Mouse (Mus musculus) intestine, embryonic 14.5 days (tissue): Measurements from ENCODE around the gene Cacnb1. TPM values are rescaled to one million over a fixed set of nuclear protein-coding genes. Genes with fewer than 3 reads are reported as not detected.

Experiments
- ATAC-seq: fragments of 200-750 bp; cut with Nextera tagmentation; replicated peaks from 2 replicates; pipeline ENCODE4 v1.8.0; 2017; ENCODE audit warnings: low read depth, moderate number of reproducible peaks, moderate TSS enrichment, moderate library complexity; ENCODE audit not compliant: low FRiP score, low TSS enrichment
- DNase-seq: peaks from one replicate; pipeline ENCODE4 v3.0.0-alpha.2; 2018; ENCODE audit warnings: low spot score
- H3K27ac ChIP-seq: fragments of 300-500 bp; sonication (generic); 2 replicates; pipeline ENCODE4 v1.5.1; 2014; ENCODE audit warnings: low read depth, mild to moderate bottlenecking, control low read depth
- H3K27me3 ChIP-seq: fragments of 300-500 bp; sonication (generic); replicated peaks from 2 replicates; pipeline ENCODE4 v1.6.1; 2014; ENCODE audit warnings: low read length, control low read depth; ENCODE audit not compliant: control insufficient read depth, insufficient read depth
- H3K36me3 ChIP-seq: fragments of 300-500 bp; sonication (generic); 2 replicates; pipeline ENCODE4 v1.6.1; 2014; ENCODE audit warnings: low read length, control low read depth; ENCODE audit not compliant: control insufficient read depth, insufficient read depth
- H3K4me1 ChIP-seq: fragments of 300-500 bp; sonication (generic); replicated peaks from 2 replicates; pipeline ENCODE4 v1.6.1; 2014; ENCODE audit warnings: low read length, control low read depth, mixed read lengths; ENCODE audit not compliant: control insufficient read depth, insufficient read depth
- H3K4me2 ChIP-seq: fragments of 300-500 bp; sonication (generic); 2 replicates; pipeline ENCODE4 v1.6.1; 2014; ENCODE audit warnings: low read length
- H3K4me3 ChIP-seq: fragments of 300-500 bp; sonication (generic); 2 replicates; pipeline ENCODE4 v1.5.1; 2014; ENCODE audit warnings: low read depth, low read length, control low read depth, mixed read lengths
- H3K9ac ChIP-seq: fragments of 300-500 bp; sonication (generic); 2 replicates; pipeline ENCODE4 v1.6.1; 2014; ENCODE audit warnings: mild to moderate bottlenecking, low read length
- H3K9me3 ChIP-seq: fragments of 300-500 bp; sonication (generic); 2 replicates; pipeline ENCODE4 v1.6.1; 2016; ENCODE audit warnings: low read length, control low read depth; ENCODE audit not compliant: control insufficient read depth
- WGBS: fragments of 180-500 bp; shearing (Covaris S2); extraction: QIAGEN DNeasy Blood & Tissue Kit; methylation state at CpG from one replicate; pipeline ENCODE4 v1.1.7; 2014; 5-methylcytosine and 5-hydroxymethylcytosine counted together
- polyA plus RNA-seq: library from polyadenylated mRNA; unstranded; fragments of >200 nt; fragmentation: Nextera tagmentation; extraction: Ambion mirVana; gene quantifications from 2 replicates; pipeline ENCODE4 v1.2.1, GENCODE M21; 2014

Cacnb1 gene
- polyA plus RNA-seq, 1 experiment from 2014 or later: 7.5 TPM

GRCm38 (mm10) chr11:97983506-97983905 lies 39.3 kb downstream of the Cacnb1 start:
- H3K4me3 ChIP-seq: no peak overlapping the region
- no peak overlapping the region for H3K9ac ChIP-seq
- ATAC-seq (no peak), DNase-seq (no peak)
- H3K27ac ChIP-seq: no peak overlapping the region
- H3K9me3 ChIP-seq: no peaks in the 10 kb centered on the region
- no peaks in the 10 kb centered on the region for H3K36me3 ChIP-seq
- peaks cover 25% of the 10 kb centered on the region for H3K27me3 ChIP-seq
- 88% methylated on average over 3 of the region's 3 CpGs for WGBS
- no peaks in the 10 kb centered on the region; the same call in 1 of the 2 replicates for H3K4me1 ChIP-seq
- H3K4me2 ChIP-seq: no peak overlapping the region

GRCm38 (mm10) chr11:97982721-97983120 lies 40.1 kb downstream of the Cacnb1 start:
- DNase-seq: no peak
- Histone ChIP-seq H3K9me3 (no peaks in the 10 kb centered on the region), H3K9ac (no peak overlapping the region), H3K36me3 (no peaks in the 10 kb centered on the region), H3K4me1 (no peaks in the 10 kb centered on the region; the same call in 1 of the 2 replicates), H3K27me3 (peaks cover 25% of the 10 kb centered on the region), H3K4me2 (no peak overlapping the region), H3K27ac (no peak overlapping the region), H3K4me3 (no peak overlapping the region)
- no peak for ATAC-seq
- WGBS: 84% methylated on average over 9 of the region's 9 CpGs

GRCm38 (mm10) chr11:97980531-97980966 lies 42.3 kb downstream of the Cacnb1 start:
- Histone ChIP-seq H3K4me3 (no peak overlapping the region), H3K27ac (no peak overlapping the region), H3K4me1 (no peaks in the 10 kb centered on the region), H3K4me2 (no peak overlapping the region), H3K9ac (no peak overlapping the region), H3K27me3 (peaks cover 16% of the 10 kb centered on the region), H3K36me3 (no peaks in the 10 kb centered on the region), H3K9me3 (no peaks in the 10 kb centered on the region)
- DNase-seq (no peak), ATAC-seq (no peak)
- 68% methylated on average over 9 of the region's 9 CpGs for WGBS

GRCm38 (mm10) chr11:97979824-97980495 lies 42.9 kb downstream of the Cacnb1 start:
- WGBS: 68% methylated on average over 10 of the region's 10 CpGs
- no peak overlapping the region for H3K9ac ChIP-seq
- DNase-seq: no peak
- peaks cover 10% of the 10 kb centered on the region for H3K27me3 ChIP-seq
- no peaks in the 10 kb centered on the region for H3K9me3 ChIP-seq
- H3K4me3 ChIP-seq: no peak overlapping the region
- ATAC-seq: no peak
- H3K27ac ChIP-seq: no peak overlapping the region
- H3K4me2 ChIP-seq: no peak overlapping the region
- H3K36me3 ChIP-seq: no peaks in the 10 kb centered on the region
- no peaks in the 10 kb centered on the region for H3K4me1 ChIP-seq

- Histone ChIP-seq H3K4me2 (no peak overlapping the region), H3K4me1 (no peaks in the 10 kb centered on the region), H3K9ac (no peak overlapping the region), H3K27me3 (no peaks in the 10 kb centered on the region), H3K36me3 (no peaks in the 10 kb centered on the region), H3K9me3 (no peaks in the 10 kb centered on the region), H3K4me3 (no peak overlapping the region), H3K27ac (no peak overlapping the region)
- DNase-seq: no peak
- WGBS: 81% methylated on average over 13 of the region's 13 CpGs
- no peak for ATAC-seq
These were observed 44.4 kb downstream of the Cacnb1 start for GRCm38 (mm10) chr11:97978392-97978791.

GRCm38 (mm10) chr11:97977797-97978196 lies 45.0 kb downstream of the Cacnb1 start:
- Histone ChIP-seq H3K36me3 (no peaks in the 10 kb centered on the region), H3K27me3 (no peaks in the 10 kb centered on the region), H3K9me3 (no peaks in the 10 kb centered on the region), H3K27ac (no peak overlapping the region), H3K9ac (no peak overlapping the region), H3K4me1 (no peaks in the 10 kb centered on the region), H3K4me2 (no peak overlapping the region), H3K4me3 (no peak overlapping the region)
- 81% methylated on average over 5 of the region's 5 CpGs for WGBS
- DNase-seq (no peak), ATAC-seq (no peak)

GRCm38 (mm10) chr11:97974746-97975145 lies 48.1 kb downstream of the Cacnb1 start:
- DNase-seq: no peak
- WGBS: 84% methylated on average over 5 of the region's 5 CpGs
- Histone ChIP-seq H3K4me2 (no peak overlapping the region), H3K36me3 (no peaks in the 10 kb centered on the region), H3K4me1 (no peaks in the 10 kb centered on the region), H3K27ac (no peak overlapping the region), H3K4me3 (no peak overlapping the region), H3K9ac (no peak overlapping the region), H3K9me3 (no peaks in the 10 kb centered on the region), H3K27me3 (no peaks in the 10 kb centered on the region)
- no peak for ATAC-seq

DNA sequence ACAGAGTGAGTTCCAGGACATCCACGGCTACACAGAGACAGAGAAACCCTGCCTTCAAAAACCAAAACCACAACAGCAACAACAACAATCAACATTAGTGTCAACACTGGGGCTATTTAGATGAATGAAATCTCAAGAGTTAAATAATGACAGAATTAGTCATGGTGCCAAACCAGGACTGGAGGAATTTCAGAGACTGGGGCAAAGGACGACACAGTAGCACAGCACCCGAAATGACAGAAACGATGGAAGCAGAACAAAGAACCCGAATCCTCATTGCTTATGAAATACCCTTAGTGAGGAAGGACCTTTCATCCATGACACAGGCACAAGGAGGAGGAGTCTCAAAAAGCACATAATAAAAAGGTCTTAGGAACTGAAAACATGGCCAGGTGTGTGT lies 48.7 kb downstream of the Cacnb1 start:
- no peak for ATAC-seq
- no peak for DNase-seq
- Histone ChIP-seq H3K27ac (no peak overlapping the region), H3K9ac (no peak overlapping the region), H3K27me3 (no peaks in the 10 kb centered on the region), H3K4me2 (no peak overlapping the region), H3K36me3 (no peaks in the 10 kb centered on the region), H3K4me3 (no peak overlapping the region), H3K4me1 (no peaks in the 10 kb centered on the region), H3K9me3 (no peaks in the 10 kb centered on the region)
- 90% methylated on average over 5 of the region's 5 CpGs for WGBS

- H3K9me3 ChIP-seq: no peaks in the 10 kb centered on the region
- H3K27me3 ChIP-seq: no peaks in the 10 kb centered on the region
- H3K4me2 ChIP-seq: no peak overlapping the region
- H3K4me3 ChIP-seq: no peak overlapping the region
- DNase-seq (no peak), ATAC-seq (no peak)
- no peaks in the 10 kb centered on the region for H3K36me3 ChIP-seq
- no peak overlapping the region for H3K27ac ChIP-seq
- H3K9ac ChIP-seq: no peak overlapping the region
- 78% methylated on average over 2 of the region's 2 CpGs for WGBS
- H3K4me1 ChIP-seq: no peaks in the 10 kb centered on the region
These were observed 50.4 kb downstream of the Cacnb1 start for GRCm38 (mm10) chr11:97972434-97972833.
